Mouse (Mus musculus) hindbrain, embryonic 11.5 days (tissue): ENCODE measurements at regions not wholly inside any gene's neighbourhood (a gene's known extent, or its start where the extent isn't known, plus 50 kb on each side); places are given as distances from the start of the nearest gene placed in this dataset.

Source experiments
- ATAC-seq: fragments of 200-750 bp; cut with Nextera tagmentation; 2 replicates; pipeline ENCODE4 v1.8.0; 2017; ENCODE audit warnings: mild to moderate bottlenecking, moderate TSS enrichment, moderate library complexity; ENCODE audit not compliant: low FRiP score
- DNase-seq: peaks from one replicate; pipeline ENCODE4 v3.0.0-alpha.2; 2015; ENCODE audit warnings: low spot score
- H3K27ac ChIP-seq: fragments of 300-500 bp; sonication (generic); 2 replicates; pipeline ENCODE4 v1.5.1; 2014; ENCODE audit warnings: mild to moderate bottlenecking, low read depth, low read length
- H3K27me3 ChIP-seq: fragments of 300-500 bp; sonication (generic); 2 replicates; pipeline ENCODE4 v1.6.1; 2014; ENCODE audit warnings: mild to moderate bottlenecking, low read length, moderate library complexity, mixed read lengths; ENCODE audit not compliant: control insufficient read depth, insufficient read depth
- H3K36me3 ChIP-seq: fragments of 300-500 bp; sonication (generic); 2 replicates; pipeline ENCODE4 v1.6.1; 2014; ENCODE audit warnings: mild to moderate bottlenecking, low read length, moderate library complexity, mixed read lengths; ENCODE audit not compliant: control insufficient read depth, insufficient read depth
- H3K4me1 ChIP-seq: fragments of 300-500 bp; sonication (generic); replicated peaks from 2 replicates; pipeline ENCODE4 v1.6.1; 2014; ENCODE audit warnings: low read length, mixed read lengths; ENCODE audit not compliant: control insufficient read depth, insufficient read depth
- H3K4me2 ChIP-seq: fragments of 300-500 bp; sonication (generic); replicated peaks from 2 replicates; pipeline ENCODE4 v1.6.1; 2014; ENCODE audit warnings: mild to moderate bottlenecking, low read depth, low read length
- H3K4me3 ChIP-seq: fragments of 300-500 bp; sonication (generic); 2 replicates; pipeline ENCODE4 v1.5.1; 2014; ENCODE audit warnings: low read depth, low read length
- H3K9ac ChIP-seq: fragments of 300-500 bp; sonication (generic); 2 replicates; pipeline ENCODE4 v1.6.1; 2014; ENCODE audit warnings: low read depth, low read length
- H3K9me3 ChIP-seq: fragments of 300-500 bp; sonication (generic); 2 replicates; pipeline ENCODE4 v1.6.1; 2016; ENCODE audit warnings: low read length; ENCODE audit not compliant: control insufficient read depth
- WGBS: fragments of 180-500 bp; shearing (Covaris S2); extraction: QIAGEN DNeasy Blood & Tissue Kit; methylation state at CpG from one replicate; pipeline ENCODE4 v1.1.7; 2014; 5-methylcytosine and 5-hydroxymethylcytosine counted together

- ATAC-seq (no peak), DNase-seq (peak; percentile 73)
- H3K9ac ChIP-seq: no peak overlapping the region
- peaks cover 2% of the 10 kb centered on the region; the same call in 1 of the 2 replicates for H3K4me1 ChIP-seq
- WGBS: 57% methylated on average over 15 of the region's 15 CpGs
- no peaks in the 10 kb centered on the region for H3K27me3 ChIP-seq
- H3K27ac ChIP-seq: no peak overlapping the region
- H3K9me3 ChIP-seq: no peaks in the 10 kb centered on the region
- no peak overlapping the region for H3K4me3 ChIP-seq
- no peak overlapping the region for H3K4me2 ChIP-seq
- no peaks in the 10 kb centered on the region for H3K36me3 ChIP-seq
Measured at GRCm38 (mm10) chr12:109400936-109401586, 51.6 kb upstream of the Dlk1 start.

- Histone ChIP-seq H3K9ac (no peak overlapping the region), H3K36me3 (no peaks in the 10 kb centered on the region), H3K27me3 (no peaks in the 10 kb centered on the region), H3K4me2 (no peak overlapping the region), H3K4me1 (peaks cover 2% of the 10 kb centered on the region; the same call in 1 of the 2 replicates), H3K9me3 (no peaks in the 10 kb centered on the region), H3K4me3 (no peak overlapping the region), H3K27ac (no peak overlapping the region)
- DNase-seq (no peak), ATAC-seq (no peak)
- WGBS: 62% methylated on average over 6 of the region's 6 CpGs
Measured at GRCm38 (mm10) chr12:109401696-109402095, 50.9 kb upstream of the Dlk1 start.

- Histone ChIP-seq H3K4me3 (no peak overlapping the region), H3K36me3 (no peaks in the 10 kb centered on the region), H3K9me3 (no peaks in the 10 kb centered on the region), H3K9ac (no peak overlapping the region), H3K4me2 (no peak overlapping the region), H3K27ac (no peak overlapping the region), H3K4me1 (peaks cover 2% of the 10 kb centered on the region; the same call in 1 of the 2 replicates), H3K27me3 (no peaks in the 10 kb centered on the region)
- ATAC-seq (no peak), DNase-seq (no peak)
- WGBS: 37% methylated on average over 9 of the region's 9 CpGs
Measured at GRCm38 (mm10) chr12:109402226-109402625, 50.4 kb upstream of the Dlk1 start.
